Mouse (Mus musculus) left cerebral cortex, postnatal 36 days (tissue): ENCODE results near the gene Sprr2a1. TPM values are rescaled to one million over a fixed set of nuclear protein-coding genes. Genes with fewer than 3 reads are reported as not detected.
"Not testable (repeated sequence)": the region's sequence is repeated elsewhere in the genome, so short reads cannot be mapped to it uniquely, and the experiment has no call there.

Experiments used
- DNase-seq, 2 experiments: peaks; one replicate each; pipeline ENCODE4 v3.0.0; 2021 to 2022; ENCODE audit warnings: low spot score in 2 of 2, mixed read lengths in 1 of 2
- intact Hi-C: fragments of 180-260 bp; cut with DNase I; formaldehyde crosslinking; loops from one replicate; pipeline ENCODE4 v1.15.1; 2025
- total RNA-seq, 2 experiments: library from RNA; stranded (reverse); gene quantifications; 2 replicates each; pipeline ENCODE4 v1.2.3; 2021

The Sprr2a1 gene
- total RNA-seq, result not detected

GRCm38 (mm10) chr3:92215569-92215968 is at the start of gene Sprr2a1, which contains the start of gene Sprr2a2:
TSS of gene Sprr2a1 (plus strand) at chr3:92215799.
TSS of gene Sprr2a2 (plus strand) at chr3:92215920.
- DNase-seq, intact Hi-C loops: not testable (repeated sequence)

GRCm38 (mm10) chr3:92169847-92170246 is 45.8 kb upstream of the Sprr2a1 start:
- intact Hi-C loops, result no loop called here
- no peak for DNase-seq

DNA sequence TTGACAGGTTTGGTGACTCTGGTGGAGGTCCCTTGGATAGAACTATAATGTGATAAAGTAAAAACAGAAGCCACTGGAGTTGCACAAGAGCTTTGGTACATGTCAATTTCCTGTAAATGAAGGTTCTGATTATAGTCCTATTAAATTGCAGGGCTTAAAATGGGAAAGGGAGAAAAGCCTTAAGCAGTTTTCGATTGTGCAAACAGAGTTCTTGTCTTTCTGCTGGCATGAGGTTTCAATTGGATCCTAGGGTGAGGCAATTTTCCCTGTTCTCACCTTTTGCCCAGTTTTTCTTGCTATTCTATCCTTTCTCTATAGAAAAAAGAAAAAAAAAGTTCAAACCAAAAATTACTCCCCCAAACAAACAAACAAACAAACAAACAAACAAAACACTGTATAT is 38.7 kb upstream of the Sprr2a1 start:
- intact Hi-C loops, result no loop called here
- DNase-seq, result no peak

- intact Hi-C loops, result no loop called here
- no peak for DNase-seq
Measured at GRCm38 (mm10) chr3:92195512-92196200, 19.9 kb upstream of the Sprr2a1 start.

- intact Hi-C loops, DNase-seq: not testable (repeated sequence)
Measured at GRCm38 (mm10) chr3:92211133-92211925, 4.3 kb upstream of the Sprr2a1 start.

DNA sequence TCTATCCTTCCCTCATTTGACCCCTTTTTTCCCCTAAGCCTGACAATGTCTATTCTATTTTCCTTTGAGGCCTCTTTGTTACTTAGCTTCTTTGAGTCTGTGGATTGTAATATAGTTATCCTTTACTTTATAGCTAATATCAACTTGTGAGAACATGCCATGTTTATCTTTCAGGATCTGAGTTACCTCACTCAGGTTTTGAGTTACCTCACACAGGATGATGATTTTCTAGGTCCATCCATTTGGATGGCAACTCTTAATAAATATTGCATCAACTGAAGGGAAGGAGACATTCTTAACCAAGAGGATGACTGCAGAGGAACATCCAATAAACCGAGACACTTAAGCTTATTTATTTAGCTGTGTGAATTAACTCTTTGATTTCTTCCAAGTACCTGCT is 3.5 kb upstream of the Sprr2a1 start:
- intact Hi-C loops, DNase-seq: not testable (repeated sequence)

GRCm38 (mm10) chr3:92213651-92214050 is 1.9 kb upstream of the Sprr2a1 start:
- intact Hi-C loops, DNase-seq: not testable (repeated sequence)

DNA sequence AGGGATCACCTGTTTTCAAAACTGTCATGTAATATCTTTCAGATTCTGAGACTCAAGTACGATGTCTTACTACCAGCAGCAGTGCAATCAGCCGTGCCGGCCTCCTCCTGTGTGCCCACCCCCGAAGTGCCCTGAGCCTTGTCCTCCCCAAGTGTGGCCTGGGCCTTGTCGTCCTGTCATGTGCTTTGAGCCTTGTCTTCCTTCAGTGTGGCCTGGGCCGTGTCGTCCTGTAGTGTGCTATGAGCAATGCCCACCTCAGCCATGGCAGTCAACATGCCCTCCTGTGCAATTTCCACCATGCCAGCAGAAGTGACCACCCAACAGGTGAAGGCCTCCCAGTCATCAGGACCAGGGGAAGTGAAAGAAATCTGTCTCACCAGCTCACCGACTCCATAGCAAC is 3.4 kb downstream of the Sprr2a1 start:
- intact Hi-C loops, DNase-seq: not testable (repeated sequence)

DNA sequence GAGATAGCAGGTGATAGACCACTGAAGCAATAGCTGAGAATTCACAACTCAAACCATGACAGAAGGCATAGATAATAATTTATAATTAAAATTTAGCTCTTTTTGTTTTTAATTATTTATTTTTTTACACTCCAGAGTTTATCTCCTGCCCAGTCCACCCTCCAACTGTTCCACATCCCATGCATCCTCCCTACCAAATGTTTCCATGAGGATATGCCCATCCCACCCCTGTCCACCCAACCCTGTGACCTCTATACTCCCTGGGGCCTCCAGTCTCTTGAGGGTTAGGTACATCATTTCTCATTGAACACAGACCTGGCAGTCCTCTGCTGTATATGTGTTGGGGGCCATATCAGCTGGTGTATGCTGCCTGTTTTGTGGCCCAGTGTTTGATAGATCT is 8.1 kb downstream of the Sprr2a1 start:
- DNase-seq, intact Hi-C loops: not testable (repeated sequence)

DNA sequence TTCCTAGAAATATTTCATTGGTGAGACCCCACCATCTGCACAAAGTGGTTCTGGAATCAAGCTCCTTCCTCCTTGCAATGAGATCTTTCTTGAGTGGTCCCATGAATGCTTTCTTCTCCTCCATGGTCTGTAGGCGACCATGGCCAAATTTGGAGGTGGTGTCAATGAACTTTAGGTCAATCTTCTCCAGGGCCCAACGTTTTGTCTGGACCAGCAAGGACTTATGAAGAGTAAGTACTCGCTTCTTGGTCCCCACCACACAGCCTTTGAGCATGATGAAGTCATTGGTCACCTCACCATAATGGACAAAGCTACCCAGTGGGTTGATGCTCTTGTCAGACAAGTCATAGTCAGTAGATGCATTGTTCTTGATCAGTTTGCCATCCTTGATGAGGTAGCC is 11.8 kb downstream of the Sprr2a1 start:
- DNase-seq, intact Hi-C loops: not testable (repeated sequence)

GRCm38 (mm10) chr3:92236463-92237189 is 21.0 kb downstream of the Sprr2a1 start:
- intact Hi-C loops, DNase-seq: not testable (repeated sequence)

- DNase-seq, intact Hi-C loops: not testable (repeated sequence)
Measured at GRCm38 (mm10) chr3:92238736-92239135, 23.1 kb downstream of the Sprr2a1 start.

GRCm38 (mm10) chr3:92239197-92239596 is 23.6 kb downstream of the Sprr2a1 start:
- intact Hi-C loops, DNase-seq: not testable (repeated sequence)

DNA sequence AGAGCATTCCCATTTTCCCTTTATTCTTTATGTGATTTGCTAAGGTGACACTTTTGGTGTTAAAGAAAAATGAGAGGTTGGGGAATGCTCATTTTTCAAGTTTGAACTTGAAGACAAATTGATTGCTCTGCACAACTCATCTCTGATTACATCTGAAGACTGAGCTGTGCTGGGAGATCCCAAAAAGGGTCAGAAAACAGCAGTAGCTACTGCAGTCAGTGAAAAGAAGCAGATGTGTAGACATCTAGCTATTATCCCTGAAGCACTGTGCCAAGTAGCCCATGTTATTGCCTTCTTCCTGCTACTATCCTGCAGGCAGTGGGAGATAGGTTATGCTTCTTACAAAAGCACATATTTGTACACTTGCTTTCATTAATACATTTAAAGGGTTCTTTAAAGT is 29.2 kb downstream of the Sprr2a1 start:
- DNase-seq, intact Hi-C loops: not testable (repeated sequence)

DNA sequence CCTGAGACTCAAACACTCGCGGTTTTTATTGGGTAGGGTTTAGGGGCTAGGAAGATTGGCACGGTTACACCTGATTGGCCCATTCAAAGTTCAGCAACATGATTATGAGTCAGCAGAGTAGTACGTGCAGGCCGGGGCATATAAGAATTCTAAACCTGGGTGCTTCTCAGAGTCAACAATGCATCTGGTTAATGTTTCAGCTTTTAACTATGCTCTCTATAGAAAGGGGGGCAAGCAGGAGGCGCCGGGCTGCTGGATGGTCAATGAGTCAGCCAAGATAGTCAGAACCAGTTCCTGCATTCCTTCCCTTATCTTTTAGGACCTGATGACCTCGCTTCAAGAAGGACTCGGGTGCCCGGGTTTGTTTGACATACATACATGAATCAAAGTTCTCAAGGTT is 30.6 kb downstream of the Sprr2a1 start:
- DNase-seq, intact Hi-C loops: not testable (repeated sequence)

DNA sequence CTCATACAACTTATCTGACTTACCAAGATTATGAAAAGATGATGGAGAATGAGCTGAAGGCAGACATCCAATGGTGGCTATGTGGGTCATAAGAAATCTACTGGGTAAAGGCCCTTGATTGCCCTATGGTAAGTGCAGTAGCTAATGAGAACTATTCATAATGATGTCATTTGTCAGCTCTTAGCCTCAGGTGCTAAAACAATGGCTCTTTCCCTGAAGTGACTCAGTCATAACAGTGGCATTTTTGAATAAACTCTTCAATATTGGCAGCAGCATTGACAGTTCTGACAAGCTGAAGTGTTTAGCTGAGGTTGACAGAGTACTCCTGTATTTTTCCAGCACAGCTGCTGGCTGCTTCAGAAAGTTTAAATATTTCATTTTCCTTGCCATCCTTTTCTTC is 32.9 kb downstream of the Sprr2a1 start:
- intact Hi-C loops, DNase-seq: not testable (repeated sequence)

DNA sequence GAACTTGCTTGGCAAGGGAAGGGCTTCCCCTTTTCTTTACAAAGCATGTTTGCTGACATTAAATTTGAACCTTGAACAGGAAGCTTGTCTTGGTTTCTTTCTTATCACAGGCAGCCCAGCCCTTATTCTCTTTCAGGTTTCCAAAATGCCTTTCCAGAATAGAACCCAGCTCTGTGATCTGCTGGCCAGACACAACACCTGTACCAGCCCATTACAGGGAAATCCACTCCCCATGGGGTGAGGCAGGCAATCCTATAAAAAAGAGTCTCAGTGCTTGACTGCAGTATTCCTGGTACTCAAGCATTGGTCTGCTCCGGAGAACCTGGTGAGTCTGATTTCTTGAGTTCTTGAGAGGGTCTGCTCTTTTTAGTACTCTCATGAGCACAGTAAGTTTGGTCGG is 34.9 kb downstream of the Sprr2a1 start:
- DNase-seq, intact Hi-C loops: not testable (repeated sequence)

- DNase-seq, intact Hi-C loops: not testable (repeated sequence)
Measured at GRCm38 (mm10) chr3:92253860-92254259, 38.3 kb downstream of the Sprr2a1 start.

DNA sequence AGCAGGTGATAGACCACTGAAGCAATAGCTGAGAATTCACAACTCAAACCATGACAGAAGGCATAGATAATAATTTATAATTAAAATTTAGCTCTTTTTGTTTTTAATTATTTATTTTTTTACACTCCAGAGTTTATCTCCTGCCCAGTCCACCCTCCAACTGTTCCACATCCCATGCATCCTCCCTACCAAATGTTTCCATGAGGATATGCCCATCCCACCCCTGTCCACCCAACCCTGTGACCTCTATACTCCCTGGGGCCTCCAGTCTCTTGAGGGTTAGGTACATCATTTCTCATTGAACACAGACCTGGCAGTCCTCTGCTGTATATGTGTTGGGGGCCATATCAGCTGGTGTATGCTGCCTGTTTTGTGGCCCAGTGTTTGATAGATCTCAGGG is 42.9 kb downstream of the Sprr2a1 start:
- intact Hi-C loops, DNase-seq: not testable (repeated sequence)

- intact Hi-C loops, DNase-seq: not testable (repeated sequence)
Measured at GRCm38 (mm10) chr3:92263462-92263861, 47.9 kb downstream of the Sprr2a1 start.
